Mouse (Mus musculus) left cerebral cortex, postnatal 4 days (tissue): Measurements from ENCODE around the gene A930009A15Rik. TPM values are rescaled to one million over a fixed set of nuclear protein-coding genes. Genes with fewer than 3 reads are reported as not detected.

Experiments
- total RNA-seq, 2 experiments: library from RNA; stranded (reverse); gene quantifications; 2 replicates each; pipeline ENCODE4 v1.2.3; 2021

Gene A930009A15Rik
- total RNA-seq, 2 experiments from 2014 or later, result 0.66 TPM; not detected in 1

Other genes starting within 250 kb of the A930009A15Rik start
- 10 to 100 TPM; 40.6 to 45.3 TPM for gene Tmem19, start 207.5 kb upstream of the A930009A15Rik start, total RNA-seq
- 10 to 100 TPM; 13.0 to 18.3 TPM for gene Thap2, start 185.5 kb upstream of the A930009A15Rik start, total RNA-seq
- 10 to 100 TPM; 43.4 to 46.7 TPM for gene Zfc3h1, start 185.0 kb upstream of the A930009A15Rik start, total RNA-seq
- gene Lgr5, start 17.8 kb downstream of the A930009A15Rik start, total RNA-seq, result 1 to 10 TPM; 1.1 to 1.4 TPM
- under 1 TPM; 0.78 to 0.79 TPM for gene Tspan8, start 246.8 kb downstream of the A930009A15Rik start, total RNA-seq